Mouse (Mus musculus) limb, embryonic 10.5 days (tissue): ENCODE results near the gene Zfp444. TPM values are rescaled to one million over a fixed set of nuclear protein-coding genes. Genes with fewer than 3 reads are reported as not detected.
"Not testable (repeated sequence)": the region's sequence is repeated elsewhere in the genome, so short reads cannot be mapped to it uniquely, and the experiment has no call there.

Experiments used
- DNase-seq: peaks from one replicate; pipeline ENCODE4 v3.0.0-alpha.2; 2017; ENCODE audit warnings: low spot score
- H3K27ac ChIP-seq: fragments of 300-500 bp; sonication (generic); 2 replicates; pipeline ENCODE4 v1.5.1; 2016; ENCODE audit warnings: mild to moderate bottlenecking
- H3K27me3 ChIP-seq: fragments of 300-500 bp; sonication (generic); 2 replicates; pipeline ENCODE4 v1.6.1; 2016; ENCODE audit warnings: low read depth, mild to moderate bottlenecking; ENCODE audit not compliant: poor library complexity, severe bottlenecking
- H3K36me3 ChIP-seq: fragments of 300-500 bp; sonication (generic); 2 replicates; pipeline ENCODE4 v1.6.1; 2016; ENCODE audit warnings: mild to moderate bottlenecking, moderate library complexity
- H3K4me1 ChIP-seq: fragments of 300-500 bp; sonication (generic); 2 replicates; pipeline ENCODE4 v1.6.1; 2016
- H3K4me3 ChIP-seq: fragments of 300-500 bp; sonication (generic); 2 replicates; pipeline ENCODE4 v1.5.1; 2016; ENCODE audit warnings: mild to moderate bottlenecking, moderate library complexity
- H3K9me3 ChIP-seq: fragments of 300-500 bp; sonication (generic); replicated peaks from 2 replicates; pipeline ENCODE4 v1.6.1; 2016; ENCODE audit warnings: mild to moderate bottlenecking
- WGBS: fragments of 180-500 bp; shearing (Covaris S2); methylation state at CpG from one replicate; pipeline ENCODE4 v1.1.7; 2016; 5-methylcytosine and 5-hydroxymethylcytosine counted together
- polyA plus RNA-seq: library from polyadenylated mRNA; unstranded; fragments of >200 nt; fragmentation: Nextera tagmentation; extraction: Ambion mirVana; gene quantifications from 2 replicates; pipeline ENCODE4 v1.2.1, GENCODE M21; 2016

Gene Zfp444
- polyA plus RNA-seq, 1 experiment from 2014 or later, result 88.3 TPM

- no peak overlapping the region for H3K4me3 ChIP-seq
- peaks cover 40% of the 10 kb centered on the region for H3K36me3 ChIP-seq
- WGBS, result 38% methylated on average over 3 of the region's 3 CpGs
- H3K27ac ChIP-seq, result no peak overlapping the region
- peak; percentile 76 for DNase-seq
- peaks cover 21% of the 10 kb centered on the region for H3K27me3 ChIP-seq
- peaks cover 4% of the 10 kb centered on the region for H3K4me1 ChIP-seq
- H3K9me3 ChIP-seq, result no peaks in the 10 kb centered on the region
Observed at GRCm38 (mm10) chr7:6191376-6191775, 19.4 kb downstream of the Zfp444 start.

GRCm38 (mm10) chr7:6194129-6194528, 22.1 kb downstream of the Zfp444 start:
- no peak overlapping the region for H3K27ac ChIP-seq

GRCm38 (mm10) chr7:6195777-6196176, 23.8 kb downstream of the Zfp444 start:
- 41% methylated on average over 2 of the region's 2 CpGs for WGBS
- H3K4me1 ChIP-seq, result no peaks in the 10 kb centered on the region

More at GRCm38 (mm10) chr7:6194129-6194528, 22.1 kb downstream of the Zfp444 start:
- H3K36me3 ChIP-seq, result peaks cover 13% of the 10 kb centered on the region
- 18% methylated on average over 5 of the region's 5 CpGs for WGBS
- no peaks in the 10 kb centered on the region for H3K9me3 ChIP-seq
- DNase-seq, result peak; percentile 78
- peaks cover 4% of the 10 kb centered on the region for H3K4me1 ChIP-seq
- H3K4me3 ChIP-seq, result no peak overlapping the region
- peaks cover 11% of the 10 kb centered on the region for H3K27me3 ChIP-seq

GRCm38 (mm10) chr7:6196790-6197189, 24.8 kb downstream of the Zfp444 start, which contains the start of gene Galp:
TSS of gene Galp (plus strand) at chr7:6197090.
- H3K9me3 ChIP-seq, result no peaks in the 10 kb centered on the region
- H3K27ac ChIP-seq, result no peak within 1 kb of the TSS
- no peaks in the 10 kb centered on the region for H3K36me3 ChIP-seq
- no peak for DNase-seq
- WGBS, result 55% methylated on average over 3 of the region's 3 CpGs
- H3K27me3 ChIP-seq, result no peaks in the 10 kb centered on the region
- H3K4me3 ChIP-seq, result no peak within 1 kb of the TSS
- H3K4me1 ChIP-seq, result no peaks in the 10 kb centered on the region

More at GRCm38 (mm10) chr7:6195777-6196176, 23.8 kb downstream of the Zfp444 start:
- no peak for DNase-seq
- no peak overlapping the region for H3K4me3 ChIP-seq
- no peak overlapping the region for H3K27ac ChIP-seq
- H3K27me3 ChIP-seq, result no peaks in the 10 kb centered on the region
- no peaks in the 10 kb centered on the region for H3K9me3 ChIP-seq
- H3K36me3 ChIP-seq, result no peaks in the 10 kb centered on the region

- H3K27ac ChIP-seq, result no peak overlapping the region
- H3K27me3 ChIP-seq, result no peaks in the 10 kb centered on the region
- H3K36me3 ChIP-seq, result no peaks in the 10 kb centered on the region
- H3K4me3 ChIP-seq, result no peak overlapping the region
- WGBS, result 88% methylated on average over 3 of the region's 3 CpGs
- no peak for DNase-seq
- H3K4me1 ChIP-seq, result no peaks in the 10 kb centered on the region
- H3K9me3 ChIP-seq, result no peaks in the 10 kb centered on the region
Observed at GRCm38 (mm10) chr7:6204200-6204599, 32.2 kb downstream of the Zfp444 start.

- H3K27ac ChIP-seq, result no peak overlapping the region
- WGBS, result 49% methylated on average over 5 of the region's 5 CpGs
- H3K27me3 ChIP-seq, result no peaks in the 10 kb centered on the region
- DNase-seq, result no peak
- H3K9me3 ChIP-seq, result no peaks in the 10 kb centered on the region
- H3K36me3 ChIP-seq, result no peaks in the 10 kb centered on the region
- no peak overlapping the region for H3K4me3 ChIP-seq
- H3K4me1 ChIP-seq, result no peaks in the 10 kb centered on the region
Observed at GRCm38 (mm10) chr7:6213144-6213543, 41.1 kb downstream of the Zfp444 start.

GRCm38 (mm10) chr7:6214691-6215090, 42.7 kb downstream of the Zfp444 start:
- H3K4me3 ChIP-seq, H3K4me1 ChIP-seq, H3K27ac ChIP-seq, H3K27me3 ChIP-seq, DNase-seq, H3K9me3 ChIP-seq, H3K36me3 ChIP-seq: not testable (repeated sequence)
- WGBS, result 89% methylated on average over 4 of the region's 4 CpGs

GRCm38 (mm10) chr7:6220147-6220546, 48.1 kb downstream of the Zfp444 start:
- Histone ChIP-seq H3K27me3 (no peaks in the 10 kb centered on the region), H3K27ac (no peak overlapping the region), H3K4me3 (no peak overlapping the region), H3K4me1 (no peaks in the 10 kb centered on the region), H3K9me3 (no peaks in the 10 kb centered on the region), H3K36me3 (no peaks in the 10 kb centered on the region)
- 50% methylated on average over 3 of the region's 3 CpGs for WGBS
- no peak for DNase-seq

- Histone ChIP-seq H3K36me3 (no peaks in the 10 kb centered on the region), H3K4me1 (no peaks in the 10 kb centered on the region), H3K4me3 (no peak within 1 kb of the TSS), H3K27ac (no peak within 1 kb of the TSS), H3K9me3 (no peaks in the 10 kb centered on the region), H3K27me3 (no peaks in the 10 kb centered on the region)
- 94% methylated on average over 12 of the region's 12 CpGs for WGBS
- DNase-seq, result no peak
Observed at GRCm38 (mm10) chr7:6221978-6222377, 50.0 kb downstream of the Zfp444 start, which contains the start of gene Zscan5b. TSS of gene Zscan5b (plus strand) at chr7:6222278.

GRCm38 (mm10) chr7:6228491-6228890, 56.5 kb downstream of the Zfp444 start:
- WGBS, result 61% methylated on average over 8 of the region's 8 CpGs
- not testable (repeated sequence) for H3K27me3 ChIP-seq, H3K4me3 ChIP-seq, DNase-seq, H3K9me3 ChIP-seq, H3K36me3 ChIP-seq, H3K27ac ChIP-seq, H3K4me1 ChIP-seq

GRCm38 (mm10) chr7:6239787-6240186, 67.8 kb downstream of the Zfp444 start:
- WGBS, result 54% methylated on average over 11 of the region's 11 CpGs

GRCm38 (mm10) chr7:6240841-6241425, 68.9 kb downstream of the Zfp444 start:
- not testable (repeated sequence) for H3K27me3 ChIP-seq, H3K4me3 ChIP-seq, H3K36me3 ChIP-seq, H3K27ac ChIP-seq, H3K9me3 ChIP-seq
- H3K4me1 ChIP-seq, result peaks cover 15% of the 10 kb centered on the region
- 15% methylated on average over 1 of the region's 1 CpGs for WGBS
- DNase-seq, result peak; percentile 68

More at GRCm38 (mm10) chr7:6239787-6240186, 67.8 kb downstream of the Zfp444 start:
- Histone ChIP-seq H3K36me3 (no peaks in the 10 kb centered on the region), H3K4me3 (no peak overlapping the region), H3K27ac (no peak overlapping the region), H3K4me1 (peaks cover 11% of the 10 kb centered on the region), H3K27me3 (no peaks in the 10 kb centered on the region), H3K9me3 (no peaks in the 10 kb centered on the region)
- DNase-seq, result no peak
